ENCODE assay signal across 35 mouse cellular contexts in genomic region chr6:127629249-127629648, GRCm38 (mm10).
"Had no signal": no experiment of that assay in that cellular context is flagged by ENCODE, and none has a peak within 500 bp of the region (broad histone marks: within the 10 kb centered on the region; RNA-seq: fewer than 3 reads in every experiment).

No protein-coding gene starts in this region.

- DNase-seq: heart, postnatal 10 days; heart, postnatal 14 days; heart, postnatal 36 days; heart, postnatal 4 days; kidney, adult 11 months; kidney, adult 18-20 months; kidney, adult 2 months; kidney, adult 8-10 months; kidney, adult 9 months; kidney, postnatal 10 days; kidney, postnatal 14 days; kidney, postnatal 25 days; kidney, postnatal 36 days; kidney, postnatal 4 days; layer of hippocampus, adult 9-11 months; layer of hippocampus, postnatal 36 days had no signal

- H3K27ac ChIP-seq: heart, embryonic 13.5 days; heart, embryonic 15.5 days; hindbrain, embryonic 10.5 days; hindbrain, embryonic 12.5 days; hindbrain, embryonic 13.5 days; hindbrain, embryonic 14.5 days; hindbrain, embryonic 15.5 days; hindbrain, postnatal 0 days; intestine, embryonic 15.5 days; kidney, embryonic 15.5 days; kidney, postnatal 0 days; layer of hippocampus, adult 2 months; left cerebral cortex, adult 2 months had no signal

- H3K36me3 ChIP-seq: heart, embryonic 12.5 days; heart, embryonic 13.5 days; heart, embryonic 15.5 days; hindbrain, embryonic 10.5 days; hindbrain, embryonic 12.5 days; hindbrain, embryonic 13.5 days; hindbrain, embryonic 15.5 days; intestine, embryonic 15.5 days; kidney, embryonic 15.5 days had no signal

- H3K9me3 ChIP-seq: heart, embryonic 12.5 days; heart, embryonic 13.5 days; heart, embryonic 15.5 days; hindbrain, embryonic 10.5 days; hindbrain, embryonic 12.5 days; hindbrain, embryonic 13.5 days; hindbrain, embryonic 15.5 days; intestine, embryonic 15.5 days; kidney, embryonic 15.5 days had no signal

- H3K4me3 ChIP-seq: heart, embryonic 12.5 days; heart, embryonic 13.5 days; heart, embryonic 15.5 days; hindbrain, embryonic 10.5 days; hindbrain, embryonic 12.5 days; hindbrain, embryonic 13.5 days; hindbrain, embryonic 15.5 days; intestine, embryonic 15.5 days; kidney, embryonic 15.5 days; layer of hippocampus, adult 2 months; left cerebral cortex, adult 2 months had no signal

- ATAC-seq: hindbrain, embryonic 16.5 days; hindbrain, postnatal 0 days; inflammation-experienced regulatory T-cells, adult 6 months; intestine, embryonic 15.5 days; intestine, embryonic 16.5 days; intestine, postnatal 0 days had no signal

- H3K27me3 ChIP-seq: heart, embryonic 15.5 days; hindbrain, embryonic 12.5 days; hindbrain, embryonic 13.5 days; hindbrain, embryonic 15.5 days; intestine, embryonic 15.5 days; kidney, embryonic 15.5 days had no signal

- H3K4me2 ChIP-seq: heart, embryonic 11.5 days; heart, embryonic 12.5 days; heart, embryonic 13.5 days; heart, embryonic 15.5 days; hindbrain, embryonic 12.5 days; hindbrain, embryonic 13.5 days; hindbrain, embryonic 14.5 days; hindbrain, embryonic 15.5 days; intestine, embryonic 15.5 days; kidney, embryonic 15.5 days had no signal

- H3K9ac ChIP-seq: heart, embryonic 12.5 days; heart, embryonic 13.5 days; heart, embryonic 15.5 days; hindbrain, embryonic 12.5 days; hindbrain, embryonic 13.5 days; hindbrain, embryonic 14.5 days; hindbrain, embryonic 15.5 days; intestine, embryonic 15.5 days; kidney, embryonic 15.5 days had no signal
